Mouse (Mus musculus): ENCODE results near the gene Odc1. TPM values are rescaled to one million over a fixed set of nuclear protein-coding genes. Genes with fewer than 3 reads are reported as not detected.

Odc1 gene
- polyA plus RNA-seq, 2 experiments, result 178 to 223 TPM

DNA sequence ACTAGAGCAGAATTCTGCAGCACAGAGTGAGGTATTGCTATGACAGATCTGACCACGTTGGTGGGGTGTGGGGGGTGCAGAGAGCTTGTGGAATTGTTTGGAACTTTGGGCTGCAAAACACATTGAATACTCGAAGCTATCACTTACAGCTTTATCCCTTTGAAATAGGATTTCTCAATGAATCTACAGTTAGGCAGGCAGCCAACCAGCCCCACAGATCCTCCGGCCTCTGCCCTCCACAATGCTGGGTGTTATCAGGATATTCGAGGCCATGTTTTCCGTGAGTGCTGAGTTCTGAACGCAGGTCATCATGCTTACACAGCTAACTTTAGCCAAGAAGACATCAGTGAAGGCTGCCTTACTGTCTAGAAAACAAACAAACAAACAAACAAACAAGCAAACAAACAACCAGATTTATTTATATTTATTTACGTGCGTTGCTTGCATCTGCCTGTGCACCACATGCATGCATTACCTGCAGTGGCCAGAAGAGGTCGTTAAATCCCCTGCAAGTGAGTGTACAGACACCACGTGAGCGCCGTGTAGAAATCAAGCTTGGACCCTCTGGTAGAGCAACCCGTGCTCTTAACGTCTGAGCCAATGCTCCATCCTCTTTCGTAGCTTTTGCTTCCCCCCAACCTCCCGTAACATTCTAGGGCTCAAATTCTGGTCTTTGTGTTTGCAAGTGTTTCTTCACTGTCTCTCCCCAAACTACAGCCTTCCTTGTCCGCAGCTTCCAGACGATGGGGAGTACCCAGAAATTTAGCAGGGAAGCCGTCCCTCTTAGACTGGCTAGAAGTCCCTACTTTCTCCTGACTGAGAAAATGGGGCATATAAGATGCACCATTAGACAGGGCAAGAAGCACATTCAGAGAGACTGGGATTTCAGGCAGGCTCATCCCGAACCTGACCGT lies 12.1 kb downstream of the Odc1 start:
- H3K4me1 ChIP-seq (ENCODE audit: control insufficient read depth, insufficient read depth, low read length), result 0 out of 2 replicates have a peak, but pooled peaks cover 3% of the 10 kb centered on the region
- DNase-seq (ENCODE audit: low spot score) (peak; percentile 63), ATAC-seq (ENCODE audit: low FRiP score, low read depth) (peak; percentile 70)
- peak overlapping the region; percentile 6; the same call in 1 of the 2 replicates for H3K4me2 ChIP-seq (replicated peaks; ENCODE audit: low read depth, low read length, severe bottlenecking)
- no peaks in the 10 kb centered on the region for H3K9me3 ChIP-seq (ENCODE audit: control insufficient read depth, low read length)
- no peak overlapping the region for H3K9ac ChIP-seq (ENCODE audit: low read depth, low read length, severe bottlenecking)
- peaks cover 4% of the 10 kb centered on the region for H3K36me3 ChIP-seq (ENCODE audit: control insufficient read depth, insufficient read depth, low read length)
- H3K27ac ChIP-seq (replicated peaks; ENCODE audit: low read depth, low read length), result no peak overlapping the region
- 37% methylated on average over 21 of the region's 21 CpGs for WGBS
- no peak for TF ChIP-seq POLR2A (IDR thresholded peaks at IDR 0.05; ENCODE audit: borderline replicate concordance, extremely low read depth, insufficient read depth, insufficient read length)
- no peaks in the 10 kb centered on the region for H3K27me3 ChIP-seq (ENCODE audit: control insufficient read depth, insufficient read depth, low read length)
- no peak overlapping the region for H3K4me3 ChIP-seq (replicated peaks; ENCODE audit: low read length)

GRCm38 (mm10) chr12:17557344-17557966 lies 12.9 kb downstream of the Odc1 start:
- no peaks in the 10 kb centered on the region for H3K9me3 ChIP-seq (ENCODE audit: control insufficient read depth, low read length)
- H3K27me3 ChIP-seq (ENCODE audit: control insufficient read depth, insufficient read depth, low read length), result no peaks in the 10 kb centered on the region
- H3K4me2 ChIP-seq (replicated peaks; ENCODE audit: low read depth, low read length, severe bottlenecking), result no peak overlapping the region
- H3K4me3 ChIP-seq (replicated peaks; ENCODE audit: low read length), result no peak overlapping the region
- H3K4me1 ChIP-seq (ENCODE audit: control insufficient read depth, insufficient read depth, low read length), result 0 out of 2 replicates have a peak, but pooled peaks cover 3% of the 10 kb centered on the region
- WGBS, result 29% methylated on average over 7 of the region's 7 CpGs
- H3K36me3 ChIP-seq (ENCODE audit: control insufficient read depth, insufficient read depth, low read length), result no peaks in the 10 kb centered on the region
- DNase-seq (ENCODE audit: low spot score) (no peak), ATAC-seq (ENCODE audit: low FRiP score, low read depth) (no peak)
- H3K9ac ChIP-seq (ENCODE audit: low read depth, low read length, severe bottlenecking), result no peak overlapping the region
- no peak overlapping the region for H3K27ac ChIP-seq (replicated peaks; ENCODE audit: low read depth, low read length)
- TF ChIP-seq POLR2A (IDR thresholded peaks at IDR 0.05; ENCODE audit: borderline replicate concordance, extremely low read depth, insufficient read depth, insufficient read length), result no peak

DNA sequence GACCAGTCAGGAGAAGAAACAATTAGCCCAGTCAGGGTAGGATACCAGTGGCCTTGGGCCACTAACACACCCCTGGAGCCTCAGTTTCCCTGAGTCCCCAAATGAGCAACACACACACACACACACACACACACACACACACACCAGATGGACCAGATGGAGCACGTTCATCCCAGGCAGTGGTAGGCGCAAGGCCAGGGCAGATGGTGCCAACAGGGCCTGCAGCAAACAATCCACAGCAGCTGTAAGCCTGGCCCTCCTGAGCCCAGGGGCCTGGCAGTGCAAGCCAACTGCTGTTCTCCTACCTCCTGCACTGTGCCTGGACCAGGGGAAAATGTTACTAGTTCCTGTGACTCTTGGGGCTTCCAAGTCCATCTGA lies 13.4 kb downstream of the Odc1 start:
- Histone ChIP-seq H3K36me3 (ENCODE audit: control insufficient read depth, insufficient read depth, low read length) (no peaks in the 10 kb centered on the region), H3K9ac (ENCODE audit: low read depth, low read length, severe bottlenecking) (no peak overlapping the region), H3K9me3 (ENCODE audit: control insufficient read depth, low read length) (no peaks in the 10 kb centered on the region), H3K4me2 (replicated peaks; ENCODE audit: low read depth, low read length, severe bottlenecking) (no peak overlapping the region), H3K27ac (replicated peaks; ENCODE audit: low read depth, low read length) (no peak overlapping the region), H3K4me1 (ENCODE audit: control insufficient read depth, insufficient read depth, low read length) (0 out of 2 replicates have a peak, but pooled peaks cover 3% of the 10 kb centered on the region), H3K4me3 (replicated peaks; ENCODE audit: low read length) (no peak overlapping the region), H3K27me3 (ENCODE audit: control insufficient read depth, insufficient read depth, low read length) (no peaks in the 10 kb centered on the region)
- ATAC-seq (ENCODE audit: low FRiP score, low read depth) (no peak), DNase-seq (ENCODE audit: low spot score) (no peak)
- WGBS, result 57% methylated on average over 2 of the region's 2 CpGs
- no peak for TF ChIP-seq POLR2A (IDR thresholded peaks at IDR 0.05; ENCODE audit: borderline replicate concordance, extremely low read depth, insufficient read depth, insufficient read length)

DNA sequence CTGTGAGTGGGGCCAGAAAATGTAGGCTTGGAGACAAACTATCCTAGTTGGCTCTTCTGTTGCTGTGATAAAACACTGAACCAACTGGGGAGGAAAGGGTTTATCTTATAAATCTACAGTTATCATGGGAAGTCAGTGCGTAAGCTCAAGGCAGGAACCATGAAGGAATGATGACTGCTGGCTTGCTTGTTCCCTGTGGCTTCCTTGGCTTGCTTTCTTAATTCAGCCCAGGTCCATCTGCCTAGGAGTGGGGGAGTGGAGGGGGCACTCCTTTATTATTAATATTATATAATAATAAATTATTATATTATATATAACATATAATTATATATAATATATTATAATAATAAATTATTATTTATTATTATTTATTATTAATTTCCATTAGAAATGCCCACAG lies 17.8 kb downstream of the Odc1 start:
- DNase-seq (ENCODE audit: low spot score) (no peak), ATAC-seq (ENCODE audit: low FRiP score, low read depth) (no peak)
- no peak overlapping the region for H3K27ac ChIP-seq (replicated peaks; ENCODE audit: low read depth, low read length)
- H3K36me3 ChIP-seq (ENCODE audit: control insufficient read depth, insufficient read depth, low read length), result no peaks in the 10 kb centered on the region
- 0 out of 2 replicates have a peak, but pooled peaks cover under 1% of the 10 kb centered on the region for H3K4me1 ChIP-seq (ENCODE audit: control insufficient read depth, insufficient read depth, low read length)
- no peaks in the 10 kb centered on the region for H3K9me3 ChIP-seq (ENCODE audit: control insufficient read depth, low read length)
- H3K4me3 ChIP-seq (replicated peaks; ENCODE audit: low read length), result no peak overlapping the region
- WGBS, result 54% methylated on average over 1 of the region's 1 CpGs
- H3K27me3 ChIP-seq (ENCODE audit: control insufficient read depth, insufficient read depth, low read length), result no peaks in the 10 kb centered on the region
- no peak overlapping the region for H3K4me2 ChIP-seq (replicated peaks; ENCODE audit: low read depth, low read length, severe bottlenecking)
- H3K9ac ChIP-seq (ENCODE audit: low read depth, low read length, severe bottlenecking), result no peak overlapping the region
- no peak for TF ChIP-seq POLR2A (IDR thresholded peaks at IDR 0.05; ENCODE audit: borderline replicate concordance, extremely low read depth, insufficient read depth, insufficient read length)

- 74% methylated on average over 3 of the region's 3 CpGs for WGBS
- TF ChIP-seq POLR2A (IDR thresholded peaks at IDR 0.05; ENCODE audit: borderline replicate concordance, extremely low read depth, insufficient read depth, insufficient read length), result no peak
- no peaks in the 10 kb centered on the region for H3K4me1 ChIP-seq (ENCODE audit: control insufficient read depth, insufficient read depth, low read length)
- no peak overlapping the region for H3K4me3 ChIP-seq (replicated peaks; ENCODE audit: low read length)
- no peak overlapping the region for H3K27ac ChIP-seq (replicated peaks; ENCODE audit: low read depth, low read length)
- no peaks in the 10 kb centered on the region for H3K27me3 ChIP-seq (ENCODE audit: control insufficient read depth, insufficient read depth, low read length)
- no peaks in the 10 kb centered on the region for H3K36me3 ChIP-seq (ENCODE audit: control insufficient read depth, insufficient read depth, low read length)
- no peak overlapping the region for H3K4me2 ChIP-seq (replicated peaks; ENCODE audit: low read depth, low read length, severe bottlenecking)
- H3K9me3 ChIP-seq (ENCODE audit: control insufficient read depth, low read length), result no peaks in the 10 kb centered on the region
- ATAC-seq (ENCODE audit: low FRiP score, low read depth), result no peak
- no peak for DNase-seq (ENCODE audit: low spot score)
- H3K9ac ChIP-seq (ENCODE audit: low read depth, low read length, severe bottlenecking), result no peak overlapping the region
Measured at GRCm38 (mm10) chr12:17565393-17566045, 20.9 kb downstream of the Odc1 start.
